Mouse (Mus musculus): ENCODE measurements at regions not wholly inside any gene's neighbourhood (a gene's known extent, or its start where the extent isn't known, plus 50 kb on each side); places are given as distances from the start of the nearest gene placed in this dataset.
A peak's percentile ranks its signal among the peaks of the same experiment; 100 is the strongest.

DNA sequence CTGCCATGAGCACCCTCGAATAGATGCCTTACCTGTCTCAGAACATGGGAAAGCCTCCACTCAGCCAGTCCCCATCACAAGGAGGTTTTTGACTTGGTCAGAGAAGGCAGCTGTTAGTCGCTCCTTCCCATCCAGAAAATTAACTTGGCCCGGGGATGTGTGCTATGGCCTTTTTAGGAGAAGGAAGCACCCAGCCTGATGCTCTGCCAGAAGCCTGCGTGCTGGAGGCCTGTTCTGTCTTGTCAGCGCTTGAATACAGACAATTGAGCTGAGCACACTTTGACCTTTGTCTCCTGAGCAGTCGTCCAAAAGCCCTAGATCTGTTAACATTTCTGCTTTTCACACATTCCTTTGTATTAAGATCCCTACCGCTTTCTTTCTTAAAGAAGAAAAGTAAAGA is 370.4 kb upstream of the Tbx3 start:
- no peak for DNase-seq (ENCODE audit: low spot score in 2 of 2)

DNA sequence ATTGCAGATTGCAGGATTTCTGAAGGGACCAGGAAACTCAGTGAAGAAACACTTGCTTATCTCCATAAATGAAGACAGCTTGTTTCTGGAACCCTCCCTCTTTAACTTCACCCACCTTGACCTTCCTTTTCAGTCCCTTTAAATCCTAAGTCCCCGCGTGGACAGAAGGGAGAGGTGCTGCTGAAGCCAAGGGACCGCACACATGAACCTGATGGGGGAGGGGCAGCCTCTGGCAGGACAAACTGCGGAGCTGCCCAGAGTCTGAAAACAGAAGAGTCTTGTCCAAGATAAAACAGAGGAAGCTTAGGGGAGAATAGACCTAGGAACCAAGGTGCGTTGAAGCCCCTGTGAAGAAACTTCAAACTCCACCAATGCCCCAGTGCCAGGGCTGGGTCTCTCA is 368.9 kb upstream of the Tbx3 start:
- DNase-seq (ENCODE audit: low spot score in 2 of 2), result no peak

- no peak for DNase-seq (ENCODE audit: low spot score in 2 of 2)
These were observed 365.7 kb upstream of the Tbx3 start for GRCm38 (mm10) chr5:119304721-119305120.

GRCm38 (mm10) chr5:119307768-119308167 is 362.7 kb upstream of the Tbx3 start:
- DNase-seq (ENCODE audit: low spot score in 2 of 2), result no peak

DNA sequence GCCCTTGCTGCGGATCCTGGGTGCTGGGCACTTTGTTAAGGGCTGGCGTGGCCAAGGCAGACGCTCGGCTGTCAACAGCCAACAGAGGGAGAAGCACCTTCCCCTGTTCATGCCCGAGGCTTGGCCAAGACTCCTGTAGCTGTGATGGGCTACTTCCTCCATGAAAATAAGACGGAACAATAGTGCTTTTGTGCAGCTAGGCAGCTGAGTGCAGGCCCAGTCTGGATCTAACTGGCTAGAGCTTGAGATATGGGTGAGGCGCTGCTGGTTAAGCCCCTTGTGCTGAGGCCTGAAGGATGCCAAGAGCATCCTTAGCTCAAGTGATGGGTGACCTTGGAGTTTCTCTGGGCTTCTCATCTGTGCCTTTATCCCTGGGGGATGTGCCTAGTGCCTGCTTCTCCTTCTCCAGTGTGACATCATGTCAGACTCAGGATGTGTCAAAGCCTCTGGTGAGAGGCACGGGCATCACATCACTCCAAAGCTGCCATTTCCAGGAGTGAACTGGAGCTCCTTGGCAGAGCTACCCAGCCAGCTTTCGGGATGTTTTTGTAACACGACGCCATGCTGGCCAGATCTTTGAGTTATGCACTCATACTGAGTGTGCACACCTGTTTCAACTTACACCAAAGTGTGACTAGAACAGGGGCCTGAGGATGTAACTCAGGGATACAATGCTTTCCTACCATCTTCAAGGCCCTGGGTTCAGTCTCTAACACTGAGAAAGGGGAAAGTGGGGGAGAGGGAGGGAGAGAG is 360.1 kb upstream of the Tbx3 start:
- DNase-seq (ENCODE audit: low spot score in 2 of 2), result no peak

DNA sequence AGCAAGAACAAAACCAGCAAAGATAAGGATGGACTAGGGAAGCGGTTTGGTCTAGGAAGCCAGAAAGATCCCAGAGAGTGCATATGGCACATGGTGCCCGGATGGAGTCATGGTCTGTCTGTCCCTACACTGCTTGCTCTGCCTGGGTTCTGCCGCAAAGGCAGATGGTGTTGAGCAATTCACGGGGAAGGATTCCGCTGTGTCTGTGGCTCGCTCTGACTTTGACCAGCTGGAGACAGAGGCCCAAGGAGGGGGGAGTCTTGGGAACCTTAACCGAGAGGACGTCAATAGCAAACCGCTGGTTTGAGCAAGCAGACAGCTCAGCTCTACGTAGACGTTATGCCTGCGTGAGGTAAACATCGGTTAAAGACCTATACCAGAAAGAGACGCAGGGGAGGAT is 357.7 kb upstream of the Tbx3 start:
- no peak for DNase-seq (ENCODE audit: low spot score in 2 of 2)

- no peak for DNase-seq (ENCODE audit: low spot score in 2 of 2)
These were observed 355.3 kb upstream of the Tbx3 start for GRCm38 (mm10) chr5:119315149-119315548.

DNA sequence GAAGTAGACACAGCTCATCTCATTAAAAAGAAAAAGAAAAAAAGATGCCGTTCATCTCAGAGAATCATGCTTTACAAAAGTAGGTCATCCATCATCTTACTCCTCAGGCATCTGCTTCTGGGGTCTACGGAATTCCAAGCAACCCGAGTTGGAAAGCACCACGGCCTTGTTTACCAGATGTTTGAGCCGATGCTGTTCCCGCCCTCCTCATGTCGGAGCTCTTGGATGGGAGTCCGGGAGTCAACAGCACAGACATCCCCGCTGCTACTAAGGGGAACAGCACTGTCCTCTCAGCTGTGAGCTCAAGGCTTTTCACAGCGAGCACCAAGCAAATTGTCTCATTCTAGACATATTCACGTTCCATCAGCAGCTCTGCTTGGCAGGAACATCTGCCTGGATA is 352.9 kb upstream of the Tbx3 start:
- no peak for DNase-seq (ENCODE audit: low spot score in 2 of 2)

GRCm38 (mm10) chr5:119321368-119322144 is 348.9 kb upstream of the Tbx3 start:
- no peak for DNase-seq (ENCODE audit: low spot score in 2 of 2)

GRCm38 (mm10) chr5:119322411-119322810 is 348.1 kb upstream of the Tbx3 start:
- DNase-seq (ENCODE audit: low spot score in 2 of 2), result no peak

GRCm38 (mm10) chr5:119325681-119326255 is 344.7 kb upstream of the Tbx3 start:
- no peak for DNase-seq (ENCODE audit: low spot score in 2 of 2)

- DNase-seq (ENCODE audit: low spot score in 2 of 2), result no peak
These were observed 343.6 kb upstream of the Tbx3 start for GRCm38 (mm10) chr5:119326895-119327294.

GRCm38 (mm10) chr5:119328971-119329370 is 341.5 kb upstream of the Tbx3 start:
- no peak for DNase-seq (ENCODE audit: low spot score in 2 of 2)

DNA sequence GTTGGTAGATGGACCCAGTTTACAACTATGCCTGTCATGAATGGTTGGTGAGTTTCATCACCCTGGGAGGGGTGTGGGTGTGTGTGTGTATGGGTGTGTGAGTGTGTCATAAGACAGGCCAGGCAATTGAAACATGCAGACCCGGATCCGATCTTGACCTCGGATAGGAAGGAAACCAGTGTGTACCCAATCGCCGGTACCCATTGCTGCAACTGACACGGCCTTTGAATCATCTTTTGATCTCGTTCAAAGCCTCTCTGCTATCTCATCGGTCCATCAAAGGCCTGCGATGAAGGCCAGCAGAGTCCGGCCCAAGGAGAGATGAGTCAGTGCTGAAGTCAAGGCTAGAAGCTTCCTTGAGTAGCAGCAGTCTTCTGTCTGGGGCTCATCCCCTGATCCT is 341.1 kb upstream of the Tbx3 start:
- no peak for DNase-seq (ENCODE audit: low spot score in 2 of 2)

DNA sequence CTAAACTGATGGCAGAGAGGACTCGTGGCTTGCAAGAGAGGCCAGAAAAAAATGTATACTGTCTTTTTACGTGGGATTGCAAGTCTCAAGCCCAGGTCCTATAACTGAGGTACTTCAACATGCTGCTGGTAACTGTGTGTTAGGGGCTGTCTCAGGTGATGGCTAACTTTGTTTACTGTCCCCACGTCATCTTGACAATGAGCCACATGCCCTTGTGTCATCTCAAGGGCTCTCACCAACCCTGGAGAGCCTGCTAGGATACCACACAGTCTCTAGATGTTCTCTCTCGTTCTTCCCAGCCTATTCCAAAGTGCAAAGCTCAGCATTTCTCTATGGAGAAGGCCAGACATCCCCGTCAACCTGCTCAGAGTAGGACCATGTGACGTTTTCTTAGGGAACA is 340.6 kb upstream of the Tbx3 start:
- DNase-seq (ENCODE audit: low spot score in 2 of 2), result no peak

DNA sequence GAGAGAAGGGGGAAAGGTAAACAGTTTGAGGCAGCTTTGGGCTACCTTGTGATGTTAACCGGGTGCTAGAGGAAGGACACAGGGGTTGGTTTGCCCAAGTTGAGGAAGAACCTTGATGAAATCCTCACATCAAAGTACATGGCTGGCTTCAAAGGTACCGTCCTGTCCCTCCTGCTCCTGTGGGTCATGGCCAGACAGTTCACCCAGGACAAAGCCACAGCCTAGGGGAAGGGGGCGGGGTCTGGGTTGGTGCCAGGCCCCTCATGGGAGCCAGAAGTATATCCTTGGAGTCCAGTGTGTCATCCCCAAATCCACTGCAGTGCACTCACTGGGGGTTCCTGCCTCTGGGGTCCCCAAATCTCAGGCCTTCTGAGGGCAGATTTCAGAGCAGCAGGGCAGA is 339.0 kb upstream of the Tbx3 start:
- DNase-seq (ENCODE audit: low spot score in 2 of 2), result no peak

GRCm38 (mm10) chr5:119332621-119333020 is 337.8 kb upstream of the Tbx3 start:
- no peak for DNase-seq (ENCODE audit: low spot score in 2 of 2)

GRCm38 (mm10) chr5:119335211-119335610 is 335.3 kb upstream of the Tbx3 start:
- DNase-seq (ENCODE audit: low spot score in 2 of 2), result no peak

GRCm38 (mm10) chr5:119335979-119336378 is 334.5 kb upstream of the Tbx3 start:
- no peak for DNase-seq (ENCODE audit: low spot score in 2 of 2)

GRCm38 (mm10) chr5:119337739-119338138 is 332.7 kb upstream of the Tbx3 start:
- DNase-seq (ENCODE audit: low spot score in 2 of 2), result no peak

DNA sequence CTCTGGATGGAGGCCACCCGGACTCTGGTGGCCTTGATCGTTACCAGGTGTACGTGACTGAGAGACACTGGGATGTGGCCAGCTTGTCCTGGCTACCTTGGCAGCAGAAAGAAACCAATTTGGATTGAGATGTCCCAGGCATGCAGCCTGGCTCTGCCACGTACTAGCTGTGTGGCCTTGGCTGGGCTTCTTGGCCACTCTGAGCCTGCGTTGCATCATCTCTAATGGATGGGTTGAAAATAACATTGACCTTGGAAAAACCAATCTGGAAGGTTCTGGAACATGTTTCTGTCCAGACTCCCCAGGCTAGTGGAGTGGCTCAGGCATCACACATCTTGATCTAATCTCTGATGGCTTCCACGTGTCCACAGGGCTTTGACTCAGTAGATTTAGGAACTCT is 331.8 kb upstream of the Tbx3 start:
- no peak for DNase-seq (ENCODE audit: low spot score in 2 of 2)

DNA sequence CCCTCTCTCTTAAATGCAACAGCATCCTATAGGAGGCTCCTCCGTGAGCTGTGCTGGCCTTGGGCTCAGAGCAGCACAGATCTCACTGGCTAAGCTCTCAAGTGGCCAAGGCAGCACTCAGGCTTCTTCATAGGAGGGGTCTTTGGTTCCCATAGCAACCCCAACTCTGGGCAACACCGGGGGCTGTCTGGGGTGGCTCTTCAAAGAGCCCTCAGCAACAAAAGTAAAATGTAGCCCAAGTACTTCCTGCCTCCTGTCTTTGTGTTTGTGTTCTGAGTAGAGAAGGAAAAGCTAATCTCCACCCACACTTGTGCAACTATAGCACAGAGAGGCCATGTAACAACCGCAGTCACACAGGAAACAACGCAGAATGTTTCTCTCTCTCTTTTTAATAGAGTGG is 322.2 kb upstream of the Tbx3 start:
- peak; percentile 37 to 43 for DNase-seq (ENCODE audit: low spot score in 2 of 2)

DNA sequence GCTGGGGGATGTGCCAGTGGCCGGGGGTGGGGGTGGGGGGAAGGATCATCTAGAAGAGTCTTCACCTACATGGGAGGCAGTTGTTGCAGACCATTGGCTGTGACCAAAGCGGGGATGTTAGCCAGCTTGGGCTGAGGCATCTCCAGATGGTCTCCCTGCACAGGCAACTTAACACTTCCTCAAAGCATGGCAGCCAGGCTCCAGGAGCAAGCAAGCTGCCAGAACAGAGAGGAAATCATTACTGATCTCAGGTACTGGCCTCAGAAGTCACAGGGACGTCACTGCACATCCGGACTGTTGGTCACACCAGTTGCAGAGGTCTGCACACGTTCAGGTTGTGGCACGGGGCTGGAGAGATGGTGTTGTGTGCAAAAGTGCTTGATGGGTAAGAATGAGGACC is 321.1 kb upstream of the Tbx3 start:
- peak in 1 of 2 experiments; percentile 9 for DNase-seq (ENCODE audit: low spot score in 2 of 2)
